Mouse (Mus musculus): ENCODE measurements around the gene Fcgr1.

DNA sequence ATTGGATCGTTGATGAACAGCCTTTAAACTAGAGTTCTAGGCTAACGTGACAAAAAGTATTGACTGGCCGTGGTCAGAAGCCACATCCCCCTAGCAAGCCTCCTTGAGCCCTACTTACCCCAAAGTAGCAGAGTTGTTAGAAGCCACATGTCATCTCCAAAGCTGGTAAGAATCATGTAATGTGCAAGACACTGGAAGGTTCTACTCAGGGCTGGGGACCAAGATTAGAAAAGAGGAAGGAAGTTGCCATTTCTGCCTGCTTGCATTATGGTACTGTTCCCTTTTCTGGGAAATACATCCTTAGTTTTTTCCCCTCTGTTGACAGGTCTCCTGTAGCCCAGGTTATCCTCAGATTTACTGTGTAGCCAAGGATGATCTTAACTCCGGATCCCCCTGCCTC is at the start of gene Fcgr1:
- TF ChIP-seq GATA1 (IDR thresholded peaks at IDR 0.05; ENCODE audit: borderline replicate concordance, low read length), result no peak
- TF ChIP-seq FLI1 (IDR thresholded peaks at IDR 0.05; ENCODE audit: low read length), result no peak
